Mouse (Mus musculus) cerebellum, adult 2 months (tissue): Measurements from ENCODE around the gene Upf1. TPM values are rescaled to one million over a fixed set of nuclear protein-coding genes. Genes with fewer than 3 reads are reported as not detected.

Source experiments
- DNase-seq, 2 experiments: peaks; one replicate each; pipeline ENCODE4 v3.0.0; 2021
- H3K27ac ChIP-seq: fragments of 200-500 bp; 2 replicates; pipeline ENCODE4 v1.5.1; 2012; ENCODE audit warnings: low read length, control low read depth, inconsistent platforms; ENCODE audit not compliant: insufficient read depth
- H3K27me3 ChIP-seq: fragments of 200-500 bp; 2 replicates; pipeline ENCODE4 v1.6.1; 2012; ENCODE audit warnings: inconsistent platforms, mild to moderate bottlenecking, low read length, moderate library complexity; ENCODE audit not compliant: control insufficient read depth, insufficient read depth
- H3K4me1 ChIP-seq: fragments of 200-500 bp; 2 replicates; pipeline ENCODE4 v1.6.1; 2011; ENCODE audit warnings: low read length; ENCODE audit not compliant: control insufficient read depth, insufficient read depth
- H3K4me3 ChIP-seq: fragments of 200-500 bp; replicated peaks from 2 replicates; pipeline ENCODE3; 2011; ENCODE audit warnings: mild to moderate bottlenecking, low read depth, low read length, control low read depth; ENCODE audit not compliant: insufficient read depth
- CTCF ChIP-seq: fragments of 200-500 bp; IDR thresholded peaks from 2 replicates; pipeline ENCODE4 v1.5.1; 2011; ENCODE audit warnings: low read depth, mild to moderate bottlenecking, control low read depth, low read length, moderate library complexity, borderline replicate concordance; ENCODE audit not compliant: insufficient read depth
- POLR2A ChIP-seq: fragments of 200-500 bp; IDR thresholded peaks from 2 replicates; pipeline ENCODE4 v1.6.1; 2011; ENCODE audit warnings: low read length, control low read depth, borderline replicate concordance; ENCODE audit not compliant: insufficient read depth
- WGBS: fragments of 180-500 bp; shearing (Covaris S2); methylation state at CpG from one replicate; pipeline ENCODE4 v1.1.7; 2018; 5-methylcytosine and 5-hydroxymethylcytosine counted together
- polyA plus RNA-seq: library from polyadenylated mRNA; depleted of rRNA; stranded (reverse); fragments of >200 nt; gene quantifications from 2 replicates; pipeline ENCODE4 v1.2.3, GENCODE M21; 2012

The Upf1 gene
- polyA plus RNA-seq, 1 experiment: 37.9 TPM

GRCm38 (mm10) chr8:70383287-70383686 is 30.2 kb upstream of the Upf1 start:
- TF ChIP-seq POLR2A (no peak), CTCF (peak; percentile 83)
- Histone ChIP-seq H3K27me3 (no peaks in the 10 kb centered on the region), H3K4me3 (no peak overlapping the region), H3K4me1 (peaks cover 29% of the 10 kb centered on the region), H3K27ac (no peak overlapping the region)
- DNase-seq: peak; percentile 82 to 84
- 11% methylated on average over 3 of the region's 3 CpGs for WGBS

GRCm38 (mm10) chr8:70380069-70380468 is 27.0 kb upstream of the Upf1 start:
- TF ChIP-seq POLR2A (no peak), CTCF (no peak)
- DNase-seq: peak; percentile 65 to 77
- 37% methylated on average over 12 of the region's 12 CpGs for WGBS
- Histone ChIP-seq H3K4me1 (peaks cover 29% of the 10 kb centered on the region), H3K27ac (peak overlapping the region; percentile 11; the same call in 1 of the 2 replicates), H3K4me3 (no peak overlapping the region), H3K27me3 (peaks cover 2% of the 10 kb centered on the region; the same call in 1 of the 2 replicates)

- peak; percentile 23; the same call in 1 of the 2 replicates for TF ChIP-seq CTCF
- TF ChIP-seq POLR2A: no peak
- peak in 1 of 2 experiments; percentile 35 for DNase-seq
- no peak overlapping the region for H3K4me3 ChIP-seq
- WGBS: 19% methylated on average over 15 of the region's 15 CpGs
- H3K27me3 ChIP-seq: peaks cover 3% of the 10 kb centered on the region; the same call in 1 of the 2 replicates
- peaks cover 15% of the 10 kb centered on the region for H3K4me1 ChIP-seq
- no peak overlapping the region for H3K27ac ChIP-seq
Observed at GRCm38 (mm10) chr8:70377049-70377448, 24.0 kb upstream of the Upf1 start.

- TF ChIP-seq POLR2A: no peak
- no peak for TF ChIP-seq CTCF
- no peak for DNase-seq
- 5% methylated on average over 37 of the region's 37 CpGs for WGBS
- no peak overlapping the region for H3K4me3 ChIP-seq
- peaks cover 15% of the 10 kb centered on the region for H3K4me1 ChIP-seq
- H3K27ac ChIP-seq: no peak overlapping the region
- H3K27me3 ChIP-seq: peaks cover 3% of the 10 kb centered on the region; the same call in 1 of the 2 replicates
Observed at GRCm38 (mm10) chr8:70376275-70376741, 23.2 kb upstream of the Upf1 start.

- Histone ChIP-seq H3K27me3 (peaks cover 3% of the 10 kb centered on the region; the same call in 1 of the 2 replicates), H3K27ac (no peak overlapping the region), H3K4me1 (peaks cover 13% of the 10 kb centered on the region), H3K4me3 (no peak overlapping the region)
- no peak for DNase-seq
- TF ChIP-seq CTCF (no peak), POLR2A (no peak)
- 8% methylated on average over 35 of the region's 35 CpGs for WGBS
Observed at GRCm38 (mm10) chr8:70375212-70375859, 22.3 kb upstream of the Upf1 start.

GRCm38 (mm10) chr8:70374318-70374927 is 21.3 kb upstream of the Upf1 start:
- Histone ChIP-seq H3K27me3 (peaks cover 3% of the 10 kb centered on the region; the same call in 1 of the 2 replicates), H3K27ac (peak overlapping the region; percentile 9; the same call in 1 of the 2 replicates), H3K4me1 (peaks cover 4% of the 10 kb centered on the region; the same call in 1 of the 2 replicates), H3K4me3 (peak overlapping the region; percentile 60)
- 1% methylated on average over 53 of the region's 53 CpGs for WGBS
- DNase-seq: peak; percentile 87 to 89
- TF ChIP-seq CTCF (no peak), POLR2A (peak; percentile 54; the same call in 1 of the 2 replicates)

- 8% methylated on average over 47 of the region's 47 CpGs for WGBS
- H3K4me3 ChIP-seq: peak within 1 kb of the TSS; percentile 60
- peak within 1 kb of the TSS; percentile 9; the same call in 1 of the 2 replicates for H3K27ac ChIP-seq
- peaks cover 4% of the 10 kb centered on the region; the same call in 1 of the 2 replicates for H3K4me1 ChIP-seq
- no peak for TF ChIP-seq POLR2A
- TF ChIP-seq CTCF: no peak
- H3K27me3 ChIP-seq: peaks cover 3% of the 10 kb centered on the region; the same call in 1 of the 2 replicates
- DNase-seq: peak in 1 of 2 experiments; percentile 48
Observed at GRCm38 (mm10) chr8:70373397-70374317, 20.6 kb upstream of the Upf1 start, which contains the start of gene Comp. TSS of gene Comp (plus strand) at chr8:70373558.
